Comparison of ENCODE assay signal across 8 mouse cellular contexts in genomic region chr4:126309211-126309921, GRCm38 (mm10). TPM values are rescaled to one million over a fixed set of nuclear protein-coding genes. Genes with fewer than 3 reads are reported as not detected.
A peak's percentile ranks its signal among the peaks of the same experiment; 100 is the strongest.
DNase-seq lines count a peak whose midpoint lies in the region; ATAC-seq lines count a peak whose summit lies in the region.

No protein-coding gene starts in this region.

- peak overlapping the region; percentile 29 for H3K4me3 ChIP-seq in kidney, embryonic 16.5 days (ENCODE audit: low read length)
- H3K4me3 ChIP-seq in heart, embryonic 14.5 days (ENCODE audit: control insufficient read depth in 1 of 2, insufficient read depth in 1 of 2, low read depth in 1 of 2, low read length in 2 of 2) = no peak overlapping the region; a peak in 1 of 4 replicates
- H3K4me3 ChIP-seq in liver, embryonic 11.5 days (ENCODE audit: low read depth, low read length) = peak overlapping the region; percentile 6; the same call in 1 of the 2 replicates

- peaks cover 19% of the 10 kb centered on the region for H3K4me1 ChIP-seq in kidney, embryonic 16.5 days (ENCODE audit: insufficient read depth, low read length)
- peaks cover 2 to 6% of the 10 kb centered on the region in 2 experiments for H3K4me1 ChIP-seq in heart, embryonic 14.5 days (ENCODE audit: control insufficient read depth in 2 of 2, insufficient read depth in 2 of 2, low read length in 2 of 2)
- no peaks in the 10 kb centered on the region; the same call in 1 of the 2 replicates for H3K4me1 ChIP-seq in liver, embryonic 11.5 days (replicated peaks; ENCODE audit: control insufficient read depth, insufficient read depth, low read length)

- intact Hi-C loops in left cerebral cortex, postnatal 25 days (cut with DNase I) = loop anchor here (1.0 to 2.0 kb wide), 2 partner anchors 31 to 82 kb away; no protein-coding TSS in a partner anchor

- no peak for ATAC-seq in kidney, embryonic 16.5 days (ENCODE audit: low FRiP score, low TSS enrichment)
- 0 out of 2 replicates have a peak, but pooled peaks have one; percentile 5 for ATAC-seq in heart, embryonic 14.5 days (ENCODE audit: insufficient number of reproducible peaks, insufficient read depth, low FRiP score, low read depth)
- peak; percentile 19; the same call in 1 of the 2 replicates for ATAC-seq in liver, embryonic 11.5 days (replicated peaks; ENCODE audit: low FRiP score)

- H3K27me3 ChIP-seq in kidney, embryonic 16.5 days (ENCODE audit: insufficient read depth, low read length) = no peaks in the 10 kb centered on the region
- peaks cover 9% of the 10 kb centered on the region; the same call in 1 of the 2 replicates for H3K27me3 ChIP-seq in heart, embryonic 14.5 days (ENCODE audit: control insufficient read depth, insufficient read depth, low read length)
- peaks cover under 1% of the 10 kb centered on the region; the same call in 1 of the 2 replicates for H3K27me3 ChIP-seq in liver, embryonic 11.5 days (replicated peaks; ENCODE audit: control insufficient read depth, insufficient read depth, low read length)
- H3K27me3 ChIP-seq in splenic B cell, adult 2 months (ENCODE audit: control insufficient read depth, insufficient read depth, low read length, poor library complexity, severe bottlenecking) = no peaks in the 10 kb centered on the region

- H3K36me3 ChIP-seq in kidney, embryonic 16.5 days (ENCODE audit: insufficient read depth, low read length) = no peaks in the 10 kb centered on the region
- no peaks in the 10 kb centered on the region for H3K36me3 ChIP-seq in heart, embryonic 14.5 days (ENCODE audit: control insufficient read depth, insufficient read depth, low read length)
- H3K36me3 ChIP-seq in liver, embryonic 11.5 days (ENCODE audit: control insufficient read depth, insufficient read depth, low read length) = peaks cover 2% of the 10 kb centered on the region; the same call in 1 of the 2 replicates
- H3K36me3 ChIP-seq in splenic B cell, adult 2 months (ENCODE audit: control insufficient read depth, insufficient read depth, low read length, poor library complexity, severe bottlenecking) = no peaks in the 10 kb centered on the region; the same call in none of the 2 replicates

- H3K27ac ChIP-seq in kidney, embryonic 16.5 days (ENCODE audit: low read length) = no peak overlapping the region
- no peak overlapping the region for H3K27ac ChIP-seq in heart, embryonic 14.5 days (replicated peaks in 1 of 2; ENCODE audit: control insufficient read depth in 1 of 2, insufficient read depth in 1 of 2, low read depth in 2 of 2, low read length in 2 of 2)
- H3K27ac ChIP-seq in liver, embryonic 11.5 days (ENCODE audit: low read depth, low read length) = no peak overlapping the region

- 17% methylated on average over 20 of the region's 20 CpGs for WGBS in kidney, embryonic 16.5 days
- 20% methylated on average over 20 of the region's 20 CpGs for WGBS in heart, embryonic 14.5 days
- WGBS in liver, embryonic 11.5 days = 19% methylated on average over 20 of the region's 20 CpGs

- DNase-seq in kidney, adult 9 months = no peak
- DNase-seq in cerebellum, adult 9-10 months = peak; percentile 34
- peak; percentile 55 for DNase-seq in liver, embryonic 11.5 days (ENCODE audit: low spot score)
- peak; percentile 46 for DNase-seq in splenic B cell, adult 2 months (ENCODE audit: low read depth, low spot score)
- no peak for DNase-seq in ovary, postnatal 10 days (ENCODE audit: low spot score)
- no peak for DNase-seq in left cerebral cortex, postnatal 25 days (ENCODE audit: low spot score in 2 of 2)

- peak overlapping the region; percentile 29; the same call in 1 of the 2 replicates for H3K9ac ChIP-seq in kidney, embryonic 16.5 days (replicated peaks; ENCODE audit: low read length)
- H3K9ac ChIP-seq in heart, embryonic 14.5 days (ENCODE audit: low read length) = peak overlapping the region; percentile 8; the same call in 1 of the 2 replicates
- no peak overlapping the region for H3K9ac ChIP-seq in liver, embryonic 11.5 days (ENCODE audit: low read depth, low read length)

- H3K4me2 ChIP-seq in kidney, embryonic 16.5 days (replicated peaks; ENCODE audit: low read depth, low read length) = peak overlapping the region; percentile 50
- peak overlapping the region; percentile 56 for H3K4me2 ChIP-seq in heart, embryonic 14.5 days (ENCODE audit: low read length)
- peak overlapping the region; percentile 55 for H3K4me2 ChIP-seq in liver, embryonic 11.5 days

- H3K9me3 ChIP-seq in kidney, embryonic 16.5 days (ENCODE audit: low read length) = 0 out of 2 replicates have a peak, but pooled peaks cover 5% of the 10 kb centered on the region
- H3K9me3 ChIP-seq in heart, embryonic 14.5 days (ENCODE audit: control insufficient read depth, low read length) = peaks cover 5% of the 10 kb centered on the region; the same call in 1 of the 2 replicates
- H3K9me3 ChIP-seq in liver, embryonic 11.5 days (ENCODE audit: control insufficient read depth, low read length) = no peaks in the 10 kb centered on the region

RNA-seq across cellular contexts. Expression of gene Adprhl2, which starts 12.1 kb away (rescaled TPM):
- polyA plus RNA-seq in kidney, embryonic 16.5 days (2015; fragmentation: Nextera tagmentation; extraction: Ambion mirVana) = 85.3 and 91.6 TPM in 2 replicates
- polyA plus RNA-seq in heart, embryonic 14.5 days (2014; fragmentation: Nextera tagmentation; extraction: Ambion mirVana) = 23.7 and 25.1 TPM in 2 replicates
- 53.5 and 62.2 TPM in 2 replicates for polyA plus RNA-seq in liver, embryonic 11.5 days (2014; fragmentation: Nextera tagmentation; extraction: Ambion mirVana)
- total RNA-seq in left cerebral cortex, postnatal 25 days (2021) = 10 to 100 TPM; 23.9 to 27.0 TPM

RNA-seq across cellular contexts. Expression of gene Tekt2, which starts 16.1 kb away (rescaled TPM):
- polyA plus RNA-seq in kidney, embryonic 16.5 days (2015; fragmentation: Nextera tagmentation; extraction: Ambion mirVana) = 3.9 and 5.5 TPM in 2 replicates
- polyA plus RNA-seq in heart, embryonic 14.5 days (2014; fragmentation: Nextera tagmentation; extraction: Ambion mirVana) = 0.89 and 0.96 TPM in 2 replicates
- polyA plus RNA-seq in liver, embryonic 11.5 days (2014; fragmentation: Nextera tagmentation; extraction: Ambion mirVana) = 0.71 and 1.7 TPM in 2 replicates
- 1 to 10 TPM; 2.1 to 2.5 TPM for total RNA-seq in left cerebral cortex, postnatal 25 days (2021)

RNA-seq across cellular contexts. Expression of gene Col8a2, which starts 22.8 kb away (rescaled TPM):
- 11.1 and 11.4 TPM in 2 replicates for polyA plus RNA-seq in kidney, embryonic 16.5 days (2015; fragmentation: Nextera tagmentation; extraction: Ambion mirVana)
- 3.8 and 4.8 TPM in 2 replicates for polyA plus RNA-seq in heart, embryonic 14.5 days (2014; fragmentation: Nextera tagmentation; extraction: Ambion mirVana)
- 1.9 and 2.2 TPM in 2 replicates for polyA plus RNA-seq in liver, embryonic 11.5 days (2014; fragmentation: Nextera tagmentation; extraction: Ambion mirVana)
- total RNA-seq in left cerebral cortex, postnatal 25 days (2021) = 1 to 10 TPM; 1.1 to 1.7 TPM

RNA-seq across cellular contexts. Expression of gene Trappc3, which starts 47.2 kb away (rescaled TPM):
- polyA plus RNA-seq in kidney, embryonic 16.5 days (2015; fragmentation: Nextera tagmentation; extraction: Ambion mirVana) = 113 and 120 TPM in 2 replicates
- 17.8 and 30.5 TPM in 2 replicates for polyA plus RNA-seq in heart, embryonic 14.5 days (2014; fragmentation: Nextera tagmentation; extraction: Ambion mirVana)
- polyA plus RNA-seq in liver, embryonic 11.5 days (2014; fragmentation: Nextera tagmentation; extraction: Ambion mirVana) = 20.6 and 26.8 TPM in 2 replicates
- 10 to 100 TPM; 77.4 to 79.4 TPM for total RNA-seq in left cerebral cortex, postnatal 25 days (2021)

RNA-seq across cellular contexts. Expression of gene Map7d1, which starts 53.2 kb away (rescaled TPM):
- polyA plus RNA-seq in kidney, embryonic 16.5 days (2015; fragmentation: Nextera tagmentation; extraction: Ambion mirVana) = 31.5 and 32.2 TPM in 2 replicates
- 41.8 and 46.8 TPM in 2 replicates for polyA plus RNA-seq in heart, embryonic 14.5 days (2014; fragmentation: Nextera tagmentation; extraction: Ambion mirVana)
- polyA plus RNA-seq in liver, embryonic 11.5 days (2014; fragmentation: Nextera tagmentation; extraction: Ambion mirVana) = 26.5 and 28.9 TPM in 2 replicates
- total RNA-seq in left cerebral cortex, postnatal 25 days (2021) = 100 to 1,000 TPM; 253 to 255 TPM

Comparison
In these comparisons a context has a peak if more than half of its experiments do, and no peak if none do; other contexts are left out.
1. H3K4me3 ChIP-seq: peak in kidney, embryonic 16.5 days (single experiment) and liver, embryonic 11.5 days (single experiment); none in heart, embryonic 14.5 days (0 of 2).
2. DNase-seq: peak in cerebellum, adult 9-10 months (single experiment), liver, embryonic 11.5 days (single experiment) and splenic B cell, adult 2 months (single experiment); none in kidney, adult 9 months (single experiment), ovary, postnatal 10 days (single experiment) and left cerebral cortex, postnatal 25 days (0 of 2).
3. Peak in every context shown above with its lines, with median percentiles within 50 percentile points of each other: H3K4me2 ChIP-seq.